Mouse (Mus musculus) forelimb bud, embryonic 11.5 days (tissue): ENCODE data around the gene Hook2.

Experiments
- DNase-seq: peaks from one replicate; pipeline ENCODE4 v3.0.0-alpha.2; 2012; ENCODE audit warnings: low read depth, low spot score

The Hook2 gene

DNA sequence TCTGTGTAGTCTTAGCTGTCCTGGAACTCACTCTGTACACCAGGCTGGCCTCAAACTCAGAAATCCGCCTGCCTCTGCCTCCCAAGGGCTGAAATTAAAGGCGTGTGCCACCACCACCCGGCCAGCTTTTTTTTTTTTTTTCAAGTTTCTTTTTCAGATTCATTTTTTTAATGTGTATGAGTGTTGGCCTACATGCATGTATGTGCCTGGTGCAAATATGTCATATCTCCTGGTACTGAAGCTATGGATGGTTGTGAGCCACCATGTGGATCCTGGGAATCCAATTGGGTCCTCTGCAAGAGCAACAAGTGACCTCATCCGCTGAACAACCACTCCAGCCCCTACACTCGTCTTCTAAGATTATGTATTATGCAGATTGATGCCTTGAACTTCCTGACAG lies 3.0 kb upstream of the Hook2 start:
- no peak for DNase-seq

DNA sequence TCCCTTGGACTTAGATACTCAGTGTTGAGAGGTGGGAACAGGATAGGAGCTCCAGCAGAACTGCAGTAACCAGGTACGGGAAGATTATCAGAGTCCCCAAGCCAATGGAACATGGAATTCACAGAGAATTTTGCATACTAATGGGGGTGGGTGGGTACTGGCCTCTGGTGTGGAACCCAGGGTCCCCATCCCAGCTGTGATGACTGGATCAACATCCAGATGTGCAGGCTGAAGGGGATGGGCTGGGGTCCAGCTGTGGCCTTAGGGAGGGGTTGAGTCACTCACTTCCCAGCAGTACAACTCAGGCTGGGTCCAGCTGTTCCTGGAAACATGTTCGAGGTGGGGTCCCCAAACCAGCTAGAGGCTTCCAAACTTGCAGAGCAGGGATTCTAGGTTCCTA lies 2.5 kb upstream of the Hook2 start:
- DNase-seq = no peak

DNA sequence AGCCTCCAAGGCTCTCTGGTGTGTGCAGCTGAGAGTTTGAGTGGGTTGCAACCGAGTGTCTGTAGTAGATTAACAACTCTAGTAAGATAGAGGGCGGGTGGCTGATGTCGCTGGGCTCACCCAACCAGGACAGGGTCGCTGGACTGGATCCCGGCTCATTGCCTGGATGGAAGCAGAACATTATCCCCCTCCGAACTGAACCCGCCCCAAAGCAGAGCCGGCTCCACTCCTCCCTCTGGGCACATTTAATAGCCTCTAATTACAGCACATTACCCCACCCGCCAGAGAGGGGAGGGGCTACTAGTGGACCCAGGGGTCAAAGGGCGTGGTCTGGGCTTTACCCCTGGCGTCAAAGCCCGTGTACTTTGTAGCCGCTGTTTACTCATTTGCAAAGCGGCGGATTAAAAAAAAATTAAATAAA lies 1.1 kb upstream of the Hook2 start:
- DNase-seq = no peak

DNA sequence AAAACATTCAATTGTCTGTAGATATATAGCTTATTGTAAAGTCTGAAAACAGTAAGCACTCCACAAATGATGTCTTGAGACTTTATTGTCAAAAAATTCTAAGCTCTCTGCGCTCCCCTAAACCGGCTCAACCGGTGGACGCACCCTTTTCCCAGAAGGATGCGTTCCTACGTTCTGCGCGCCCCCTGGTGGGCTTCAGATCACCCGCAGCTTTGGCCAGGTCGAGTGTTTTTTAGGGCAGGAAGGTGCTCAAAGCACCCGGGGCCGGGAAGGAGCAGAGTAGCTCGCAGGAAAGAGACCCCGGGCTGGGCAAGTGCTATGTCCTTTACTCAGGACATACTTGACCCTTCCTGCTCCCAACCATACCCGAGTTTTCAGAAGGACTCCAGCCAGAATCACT lies 593 bp upstream of the Hook2 start:
- DNase-seq = peak; percentile 92

DNA sequence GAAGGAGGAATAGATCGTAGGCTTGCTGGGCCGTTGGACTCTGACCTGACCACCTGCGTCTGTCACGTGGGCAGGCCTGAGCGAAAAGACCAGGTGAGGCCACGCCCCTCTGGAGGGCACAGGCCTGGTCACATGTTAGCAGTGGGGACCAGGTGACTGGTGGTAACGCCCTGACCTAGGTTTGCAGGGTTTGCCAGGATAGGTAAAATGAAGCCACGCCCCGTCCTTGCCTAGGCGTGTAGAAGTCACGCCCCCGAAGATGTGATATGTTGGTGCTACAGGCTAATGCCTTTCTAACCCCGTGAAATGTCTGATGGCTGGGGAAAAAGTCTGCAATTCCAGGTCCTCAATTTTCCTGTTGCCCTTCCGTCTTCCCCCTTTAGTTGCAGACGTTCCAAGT lies 433 bp downstream of the Hook2 start:
- no peak for DNase-seq

DNA sequence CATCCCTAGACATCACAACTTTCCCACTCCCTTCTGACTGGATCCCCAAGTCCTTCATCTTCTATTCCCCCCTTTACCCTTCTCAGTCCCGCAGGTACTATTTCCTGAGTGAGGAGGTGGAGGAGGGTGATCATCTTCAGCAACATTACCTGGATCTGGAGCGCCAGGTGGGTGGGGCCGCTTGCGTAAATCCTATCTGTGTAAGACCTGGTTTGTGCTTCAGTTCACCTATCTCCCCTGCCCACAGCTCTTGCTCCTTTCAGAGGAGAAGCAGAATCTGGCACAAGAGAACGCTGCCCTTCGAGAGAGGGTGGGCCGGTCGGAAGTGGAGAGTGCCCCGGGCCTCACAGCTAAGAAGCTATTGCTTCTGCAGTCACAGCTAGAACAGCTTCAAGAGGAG lies 4.0 kb downstream of the Hook2 start:
- DNase-seq = no peak

- no peak for DNase-seq
Measured at GRCm38 (mm10) chr8:84995680-84996079, 5.3 kb downstream of the Hook2 start.

GRCm38 (mm10) chr8:84996978-84997377 lies 6.6 kb downstream of the Hook2 start:
- DNase-seq = no peak

GRCm38 (mm10) chr8:84997649-84998295 lies 7.4 kb downstream of the Hook2 start:
- DNase-seq = peak; percentile 85

- no peak for DNase-seq
Measured at GRCm38 (mm10) chr8:85007686-85008085, 17.3 kb downstream of the Hook2 start.

DNA sequence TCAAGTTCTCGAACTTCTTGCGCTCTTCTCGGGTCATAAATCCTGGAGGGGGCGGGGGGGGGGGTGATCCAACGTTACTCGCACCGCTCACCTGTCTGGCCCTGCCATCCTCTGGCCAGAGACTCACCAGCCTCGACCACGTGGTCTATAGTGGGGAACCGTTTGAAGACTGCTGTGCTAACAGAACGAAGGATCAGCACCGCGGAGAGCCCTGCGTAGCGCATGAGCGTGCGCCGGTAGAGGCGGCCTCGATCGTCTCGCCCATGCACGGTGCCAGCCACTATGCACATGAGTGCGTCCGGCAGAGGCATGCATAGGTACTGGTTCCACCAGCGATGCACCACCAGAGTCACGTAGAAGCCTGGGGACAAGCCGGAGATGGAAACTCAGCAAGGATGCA lies 20.8 kb downstream of the Hook2 start:
- DNase-seq = no peak

GRCm38 (mm10) chr8:85013230-85013840 lies 22.9 kb downstream of the Hook2 start:
- DNase-seq = peak; percentile 73

DNA sequence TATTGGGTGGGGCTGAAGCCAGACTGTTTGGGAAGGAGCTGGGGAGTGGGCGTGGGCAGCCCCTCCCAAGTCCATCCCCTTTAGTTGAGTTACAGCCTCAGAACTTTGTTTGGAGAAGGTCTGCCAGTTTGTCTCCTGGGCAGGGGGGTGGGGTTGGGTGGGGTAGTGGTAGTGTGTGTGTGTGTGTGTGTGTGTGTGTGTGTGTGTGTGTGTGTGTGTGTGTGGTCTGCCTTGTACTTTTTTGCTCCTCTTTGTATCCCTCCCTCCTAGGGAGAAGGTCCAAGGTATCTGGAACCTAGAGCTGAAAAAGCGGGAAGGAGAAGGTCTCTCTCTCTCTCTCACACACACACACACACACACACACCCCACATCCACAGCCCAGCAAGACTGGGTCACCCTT lies 24.0 kb downstream of the Hook2 start, which contains the start of gene Best2:
Best2 (minus strand) TSS at position 101 of the 400 bp plus-strand sequence.
- DNase-seq = no peak

DNA sequence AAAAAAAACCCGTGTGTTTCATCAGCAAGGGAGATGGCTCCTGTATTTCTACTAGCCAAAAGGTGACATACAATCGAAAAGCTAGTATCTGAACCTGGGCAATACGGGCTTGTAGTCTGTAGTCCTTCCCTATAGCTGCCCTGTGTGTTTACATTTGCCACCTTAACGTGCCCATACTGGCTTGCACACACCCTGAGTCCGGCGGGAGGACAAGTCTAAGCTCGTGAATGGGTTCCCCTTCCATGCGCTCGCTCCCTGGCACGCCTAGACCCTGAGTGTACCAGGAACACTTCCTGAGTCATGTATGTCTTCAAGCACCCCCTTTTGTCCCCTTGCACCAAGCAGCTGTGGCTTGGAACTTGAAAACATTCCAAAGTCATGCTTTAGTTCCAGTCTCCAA lies 26.3 kb downstream of the Hook2 start:
- no peak for DNase-seq

GRCm38 (mm10) chr8:85017209-85017608 lies 26.8 kb downstream of the Hook2 start:
- no peak for DNase-seq

DNA sequence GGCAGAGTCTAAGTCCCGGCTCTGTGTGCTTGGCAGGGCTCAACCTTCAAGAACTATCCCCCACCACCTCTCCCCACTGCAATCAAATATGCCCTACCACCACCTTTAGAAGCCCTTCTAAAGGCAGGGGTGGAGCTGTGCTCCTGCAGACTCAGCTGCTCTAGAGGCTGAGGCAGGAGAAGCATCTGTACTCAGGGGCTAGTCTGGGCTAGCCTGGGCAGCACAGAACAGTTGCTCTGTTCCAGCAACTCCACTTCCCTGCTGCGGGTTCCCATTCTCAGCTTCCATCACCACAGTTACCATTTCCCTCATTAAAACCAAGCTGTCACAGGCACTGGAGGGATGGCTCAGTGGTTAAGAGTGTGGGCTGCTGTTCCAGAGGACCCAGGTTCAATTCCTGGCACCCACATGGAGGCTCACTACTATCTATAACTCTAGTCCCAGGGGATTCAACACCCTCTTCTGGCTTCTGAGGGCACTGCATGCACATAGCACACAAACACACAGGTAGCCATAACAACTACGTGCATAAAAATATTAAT lies 31.2 kb downstream of the Hook2 start:
- DNase-seq = no peak

GRCm38 (mm10) chr8:85023846-85024245 lies 33.4 kb downstream of the Hook2 start:
- DNase-seq = no peak

DNA sequence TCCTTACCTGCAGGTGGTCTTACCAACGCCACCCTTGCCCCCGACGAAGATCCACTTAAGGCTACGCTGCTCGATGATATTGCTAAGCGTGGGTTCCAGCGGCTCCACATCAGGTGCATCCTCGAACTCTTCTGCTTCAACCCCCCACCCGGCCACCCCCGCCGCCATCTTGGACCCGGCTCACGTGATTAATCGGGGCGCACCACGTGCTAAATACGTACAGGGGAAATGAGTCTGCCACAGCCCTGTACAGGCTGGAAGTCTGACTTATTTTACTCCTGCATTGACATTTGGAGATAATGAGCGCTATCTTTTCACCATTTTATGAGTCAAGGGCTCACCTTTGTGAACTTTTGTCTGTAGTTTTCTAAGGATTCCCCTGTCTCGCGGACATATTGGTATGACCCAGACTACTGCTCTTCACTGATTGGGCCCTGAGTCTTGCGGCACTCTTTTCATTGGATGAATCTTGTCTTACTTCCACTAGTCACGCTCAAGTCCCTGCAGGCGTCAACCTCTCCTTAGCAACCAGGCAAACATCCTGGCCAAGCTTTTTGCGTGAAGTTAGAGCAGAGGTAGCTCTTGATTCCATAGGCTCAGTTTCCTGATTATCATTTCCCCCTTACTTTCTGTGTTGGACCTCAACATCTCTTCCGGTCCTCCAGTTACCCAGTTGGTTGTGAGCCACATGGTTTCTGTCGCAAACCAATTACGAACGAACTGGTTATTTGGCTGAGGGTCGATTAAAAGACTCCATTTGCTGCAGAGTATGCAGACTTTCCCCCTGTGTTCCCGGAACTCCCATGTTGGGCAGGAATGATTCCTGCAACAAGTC lies 34.9 kb downstream of the Hook2 start, which contains the start of gene Asna1:
Asna1 (minus strand) TSS at position 184 of the 835 bp plus-strand sequence.
- peak; percentile 96 for DNase-seq

DNA sequence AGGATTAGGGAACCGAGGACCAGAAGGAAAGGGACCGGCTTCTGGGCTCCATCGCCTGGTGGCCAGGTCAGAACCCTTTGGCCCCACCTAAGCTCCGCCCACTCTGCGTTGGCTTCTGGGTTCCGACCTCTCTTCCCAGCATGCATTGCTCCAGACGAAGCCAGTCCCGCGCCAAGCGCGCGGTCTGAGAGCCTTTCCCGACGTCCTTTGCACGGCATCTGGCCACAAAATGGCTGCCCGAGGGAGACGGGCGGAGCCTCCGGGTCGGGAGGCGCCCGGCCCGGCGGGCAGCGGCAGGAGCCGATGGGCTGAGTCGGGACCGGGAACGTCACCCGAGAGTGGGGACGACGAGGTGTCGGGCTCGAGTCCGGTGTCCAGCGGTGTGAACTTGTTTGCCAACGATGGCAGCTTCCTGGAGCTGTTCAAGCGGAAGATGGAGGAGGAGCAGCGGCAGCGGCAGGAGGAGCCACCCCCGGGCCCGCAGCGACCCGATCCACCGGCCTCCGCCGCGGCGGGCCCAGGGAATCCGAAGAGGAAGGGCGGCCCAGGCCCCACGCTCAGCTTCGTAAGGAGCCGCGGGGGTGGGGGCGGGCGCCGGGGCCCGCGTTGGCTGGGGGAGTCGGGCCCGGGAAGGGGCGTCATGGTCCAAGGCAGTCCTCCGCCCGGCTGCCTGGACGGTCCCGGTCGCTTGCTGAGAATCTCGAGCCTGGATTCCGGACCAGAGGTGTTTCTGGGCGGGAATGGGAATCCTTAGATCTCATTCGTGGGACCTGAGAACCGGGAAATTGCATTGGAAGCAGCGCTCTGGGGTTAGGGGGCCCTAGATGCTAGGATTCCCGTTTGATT lies 36.5 kb downstream of the Hook2 start, which contains the start of gene Trir:
Trir (plus strand) TSS at position 154 of the 846 bp plus-strand sequence.
- peak; percentile 97 for DNase-seq

DNA sequence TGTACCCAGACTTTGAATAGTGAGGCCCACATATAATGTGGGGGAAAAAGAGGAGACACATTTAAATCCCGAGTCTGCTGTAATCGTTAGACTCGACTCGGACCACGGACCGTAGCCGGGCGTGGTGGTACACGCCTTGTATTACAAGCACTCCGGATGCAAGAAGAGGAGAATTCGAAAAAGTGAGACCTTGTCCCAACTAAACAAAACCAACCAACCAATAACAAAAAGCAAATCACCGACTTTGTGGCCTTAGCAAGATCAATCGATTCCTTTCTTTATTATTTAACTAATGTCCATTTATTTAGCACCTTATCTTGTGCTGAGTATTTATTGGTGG lies 37.1 kb downstream of the Hook2 start:
- peak; percentile 20 for DNase-seq

GRCm38 (mm10) chr8:85027922-85028321 lies 37.5 kb downstream of the Hook2 start:
- DNase-seq = no peak
